Mouse (Mus musculus) B cell, adult 62 days (primary cell): ENCODE results near the gene Asphd2. TPM values are rescaled to one million over a fixed set of nuclear protein-coding genes. Genes with fewer than 3 reads are reported as not detected.

Experiments used
- total RNA-seq: library from RNA; stranded (reverse); gene quantifications from 4 replicates; pipeline ENCODE4 v1.2.4, GENCODE M21; 2023

Gene Asphd2
- not detected in 4 replicates for total RNA-seq

DNA sequence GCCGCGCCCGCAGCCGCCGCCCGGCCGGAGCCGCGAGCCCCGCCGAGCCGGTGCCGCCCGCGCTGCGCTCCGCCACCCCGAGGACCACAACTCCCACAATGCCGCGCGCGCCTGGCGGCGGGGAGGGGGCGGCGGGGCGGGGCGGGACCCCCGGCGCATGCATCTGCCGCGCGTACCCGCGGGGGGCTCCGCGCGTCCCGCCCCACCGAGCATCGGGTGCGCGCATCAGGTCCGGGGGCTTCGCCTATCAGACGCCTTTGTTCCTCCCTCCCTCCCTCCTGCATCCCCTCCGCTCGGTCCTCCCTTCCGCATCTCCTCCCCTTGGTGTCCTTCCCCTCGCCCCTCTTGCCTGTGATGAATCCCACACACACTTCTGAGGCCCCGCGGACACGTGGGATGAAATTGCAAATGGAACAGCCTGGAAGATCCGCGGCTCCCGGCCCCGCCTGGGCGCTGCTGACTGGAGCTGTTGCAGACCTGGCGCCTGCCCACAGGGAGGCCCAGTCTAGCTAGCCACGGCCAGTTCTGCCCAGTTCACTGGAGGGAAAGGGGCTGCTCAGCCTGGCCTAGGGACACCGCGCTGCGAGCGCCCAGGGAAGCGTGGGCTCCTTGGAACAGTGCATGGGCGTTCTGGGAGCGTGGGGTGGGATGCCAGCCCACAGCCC lies at the start of gene Asphd2:
Asphd2 (minus strand) TSS at position 88 of the 665 bp plus-strand sequence.

DNA sequence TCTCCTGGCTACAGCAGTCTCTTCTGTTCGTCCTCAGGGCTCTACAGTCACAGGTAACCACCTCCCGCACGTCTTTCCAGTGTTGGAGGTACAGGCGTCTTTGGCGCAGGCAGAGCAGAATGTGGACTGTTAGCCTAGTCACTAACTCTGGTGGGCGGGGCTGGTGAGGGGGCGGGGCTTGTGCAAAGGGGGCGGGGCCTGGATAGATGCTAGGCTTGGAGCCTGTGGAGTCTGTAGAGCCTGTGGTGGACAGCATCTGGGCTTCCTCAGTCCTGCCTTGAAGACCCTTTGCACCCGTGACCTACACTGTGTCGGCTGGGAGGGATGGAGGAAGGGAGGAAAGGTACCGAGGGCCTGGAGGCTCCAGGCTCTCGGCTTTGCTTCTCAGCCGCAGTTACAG lies 38.8 kb downstream of the Asphd2 start, which contains the start of gene Gm6583:
Gm6583 (minus strand) TSS at position 124 of the 400 bp plus-strand sequence.

DNA sequence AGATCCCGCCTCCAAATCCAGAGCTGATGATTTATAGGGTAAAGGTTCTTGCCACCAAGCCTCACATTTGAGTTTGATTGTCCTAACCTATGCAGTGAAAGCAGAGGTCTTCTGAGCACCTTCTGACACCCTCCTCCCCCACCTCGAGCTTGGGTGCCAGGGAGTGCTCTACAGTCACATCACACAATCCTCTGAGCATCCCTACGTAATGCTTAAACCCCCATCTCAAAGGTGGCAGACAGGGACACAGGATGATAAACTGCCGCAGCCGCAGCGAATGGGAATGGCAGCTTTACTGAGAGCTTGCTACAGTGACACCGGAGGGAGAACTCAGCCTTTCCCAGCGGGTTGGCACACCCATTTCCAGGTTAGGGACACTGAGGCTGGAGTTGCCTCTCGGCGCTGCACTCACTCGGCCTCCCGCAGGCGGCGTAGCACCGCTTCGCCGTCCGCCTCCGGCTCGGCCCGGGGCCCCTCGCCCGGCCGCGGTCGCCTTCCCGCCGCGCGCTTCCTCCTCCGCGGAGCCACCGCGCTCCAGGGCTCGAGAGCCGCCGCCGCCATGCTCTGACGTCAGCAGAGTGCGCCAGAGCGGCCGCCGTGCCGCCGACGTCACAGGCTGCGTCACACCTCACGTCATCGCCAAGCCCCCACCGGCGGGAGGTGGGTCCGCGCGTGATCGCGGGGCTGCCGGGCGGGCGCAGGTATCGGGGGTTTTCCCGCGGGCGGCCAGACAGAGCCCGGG lies 52.0 kb downstream of the Asphd2 start, which contains the start of the genes Srrd and Hps4:
Srrd (minus strand) TSS at position 578 of the 742 bp plus-strand sequence.
Hps4 (plus strand) TSS at position 621 of the 742 bp plus-strand sequence.

Other genes starting within 250 kb of the Asphd2 start
- gene Cryba4, start 142.3 kb downstream of the Asphd2 start, total RNA-seq, result not detected in 4 replicates
- not detected in 4 replicates for gene Crybb1, start 139.1 kb downstream of the Asphd2 start, total RNA-seq
- 94.1 to 121 TPM (median 98.9 TPM) in 4 replicates for gene Tpst2, start 118.2 kb downstream of the Asphd2 start, total RNA-seq
- gene Tfip11, start 68.5 kb downstream of the Asphd2 start, total RNA-seq, result 120 to 130 TPM (median 124 TPM) in 4 replicates
- gene Srrd, start 51.8 kb downstream of the Asphd2 start, total RNA-seq, result 53.7 to 67.4 TPM (median 61.8 TPM) in 4 replicates
- 25.6 to 33.8 TPM (median 32.5 TPM) in 4 replicates for gene Hps4, start 51.8 kb downstream of the Asphd2 start, total RNA-seq
- gene Gm6583, start 38.8 kb downstream of the Asphd2 start, total RNA-seq, result not detected in 4 replicates
- gene Gm6588, start 54.6 kb upstream of the Asphd2 start, total RNA-seq, result not detected in 4 replicates
- gene Sez6l, start 182.3 kb upstream of the Asphd2 start, total RNA-seq, result not detected in 4 replicates